Mouse (Mus musculus) C2C12 (cell line): ENCODE results near the gene Mfsd6. TPM values are rescaled to one million over a fixed set of nuclear protein-coding genes. Genes with fewer than 3 reads are reported as not detected.

Experiments used
- H3K27me3 ChIP-seq: one replicate; pipeline ENCODE4 v1.6.1; 2011; ENCODE audit not compliant: control insufficient read depth, insufficient read depth, insufficient read length
- H3K36me3 ChIP-seq: one replicate; pipeline ENCODE4 v1.6.1; 2011; ENCODE audit not compliant: control insufficient read depth, insufficient read depth
- H3K4me3 ChIP-seq: one replicate; pipeline ENCODE4 v1.5.1; 2011; ENCODE audit warnings: mild to moderate bottlenecking, control low read depth; ENCODE audit not compliant: poor library complexity, insufficient read depth, severe bottlenecking
- H3K79me2 ChIP-seq: one replicate; pipeline ENCODE4 v1.6.1; 2011; ENCODE audit not compliant: control insufficient read depth, insufficient read depth
- H3K79me3 ChIP-seq: one replicate; pipeline ENCODE4 v1.6.1; 2011; ENCODE audit warnings: low read depth, control low read depth
- H3ac ChIP-seq: one replicate; pipeline ENCODE3; 2011; ENCODE audit warnings: low read depth; ENCODE audit not compliant: control insufficient read depth, insufficient read length
- CEBPB ChIP-seq: IDR thresholded peaks from one replicate; pipeline ENCODE4 v1.6.1; 2011; ENCODE audit warnings: low read depth, mild to moderate bottlenecking, control low read depth, moderate library complexity
- CTCF ChIP-seq: IDR thresholded peaks from one replicate; pipeline ENCODE4 v1.5.1; 2011; ENCODE audit not compliant: control insufficient read depth, insufficient read depth, insufficient read length
- FOSL1 ChIP-seq: IDR thresholded peaks from one replicate; pipeline ENCODE4 v1.8.0; 2011; ENCODE audit warnings: mild to moderate bottlenecking, low read length; ENCODE audit not compliant: poor library complexity, insufficient read depth, severe bottlenecking
- MAX ChIP-seq: IDR thresholded peaks from one replicate; pipeline ENCODE4 v1.6.1; 2011; ENCODE audit warnings: mild to moderate bottlenecking, control low read depth
- MYOD1 ChIP-seq: IDR thresholded peaks from one replicate; pipeline ENCODE4 v1.6.1; 2011; ENCODE audit warnings: low read depth; ENCODE audit not compliant: control insufficient read depth, insufficient read length
- MYOG ChIP-seq: IDR thresholded peaks from one replicate; pipeline ENCODE4 v1.6.1; 2011; ENCODE audit not compliant: control insufficient read depth, insufficient read length; ENCODE audit errors: extremely low read depth
- USF1 ChIP-seq: IDR thresholded peaks from one replicate; pipeline ENCODE4 v1.6.1; 2011; ENCODE audit warnings: low read depth, mild to moderate bottlenecking, control low read depth, moderate library complexity
- polyA plus RNA-seq: library from polyadenylated mRNA; unstranded; fragments of >200 nt; fragmentation: generic; extraction: Trizol; gene quantifications from one replicate; pipeline ENCODE4 v1.2.1, GENCODE M21; 2012; ENCODE audit warnings: missing spikeins

The Mfsd6 gene
- polyA plus RNA-seq, 1 experiment: 0.30 TPM

GRCm38 (mm10) chr1:52669931-52670330 is 57.3 kb downstream of the Mfsd6 start:
- no peak overlapping the region for H3K4me3 ChIP-seq
- no peak overlapping the region for H3ac ChIP-seq
- no peaks in the 10 kb centered on the region for H3K79me3 ChIP-seq
- H3K27me3 ChIP-seq: no peaks in the 10 kb centered on the region
- no peaks in the 10 kb centered on the region for H3K36me3 ChIP-seq
- H3K79me2 ChIP-seq: no peaks in the 10 kb centered on the region
- TF ChIP-seq CTCF (no peak), CEBPB (no peak), FOSL1 (no peak), MYOG (no peak), MAX (no peak), USF1 (no peak), MYOD1 (no peak)

GRCm38 (mm10) chr1:52668743-52669323 is 58.4 kb downstream of the Mfsd6 start:
- no peaks in the 10 kb centered on the region for H3K27me3 ChIP-seq
- no peaks in the 10 kb centered on the region for H3K79me3 ChIP-seq
- no peak overlapping the region for H3K4me3 ChIP-seq
- no peaks in the 10 kb centered on the region for H3K79me2 ChIP-seq
- H3K36me3 ChIP-seq: no peaks in the 10 kb centered on the region
- TF ChIP-seq USF1 (no peak), FOSL1 (no peak), CEBPB (no peak), CTCF (no peak)
- no peak overlapping the region for H3ac ChIP-seq

GRCm38 (mm10) chr1:52663228-52663627 is 64.0 kb downstream of the Mfsd6 start:
- TF ChIP-seq FOSL1: no peak

GRCm38 (mm10) chr1:52660765-52661164 is 66.5 kb downstream of the Mfsd6 start:
- H3K79me3 ChIP-seq: no peaks in the 10 kb centered on the region
- no peak overlapping the region for H3ac ChIP-seq
- H3K4me3 ChIP-seq: no peak overlapping the region
- H3K79me2 ChIP-seq: no peaks in the 10 kb centered on the region
- no peaks in the 10 kb centered on the region for H3K27me3 ChIP-seq
- H3K36me3 ChIP-seq: no peaks in the 10 kb centered on the region
- no peak for TF ChIP-seq MYOG
- TF ChIP-seq FOSL1: no peak
- no peak for TF ChIP-seq MYOD1
- no peak for TF ChIP-seq CTCF
- no peak for TF ChIP-seq MAX
- TF ChIP-seq USF1: no peak
- TF ChIP-seq CEBPB: no peak

More at GRCm38 (mm10) chr1:52663228-52663627, 64.0 kb downstream of the Mfsd6 start:
- Histone ChIP-seq H3K36me3 (no peaks in the 10 kb centered on the region), H3ac (no peak overlapping the region), H3K79me3 (no peaks in the 10 kb centered on the region), H3K27me3 (no peaks in the 10 kb centered on the region), H3K4me3 (no peak overlapping the region), H3K79me2 (no peaks in the 10 kb centered on the region)

- Histone ChIP-seq H3K36me3 (no peaks in the 10 kb centered on the region), H3K79me3 (no peaks in the 10 kb centered on the region), H3K4me3 (no peak overlapping the region), H3ac (no peak overlapping the region), H3K79me2 (no peaks in the 10 kb centered on the region), H3K27me3 (no peaks in the 10 kb centered on the region)
- no peak for TF ChIP-seq MYOD1
- TF ChIP-seq CEBPB: no peak
- TF ChIP-seq USF1: no peak
- no peak for TF ChIP-seq MYOG
- no peak for TF ChIP-seq FOSL1
- no peak for TF ChIP-seq CTCF
- no peak for TF ChIP-seq MAX
Measured at GRCm38 (mm10) chr1:52660278-52660677, 67.0 kb downstream of the Mfsd6 start.

GRCm38 (mm10) chr1:52658160-52658559 is 69.1 kb downstream of the Mfsd6 start:
- Histone ChIP-seq H3K79me3 (no peaks in the 10 kb centered on the region), H3K36me3 (no peaks in the 10 kb centered on the region), H3ac (no peak overlapping the region), H3K4me3 (no peak overlapping the region), H3K27me3 (no peaks in the 10 kb centered on the region), H3K79me2 (no peaks in the 10 kb centered on the region)
- TF ChIP-seq CEBPB: no peak
- TF ChIP-seq FOSL1: no peak
- TF ChIP-seq CTCF: no peak
- no peak for TF ChIP-seq USF1
- TF ChIP-seq MYOG: no peak
